Mouse (Mus musculus) E14TG2a.4 (cell line): ENCODE measurements at regions not wholly inside any gene's neighbourhood (a gene's known extent, or its start where the extent isn't known, plus 50 kb on each side); places are given as distances from the start of the nearest gene placed in this dataset.

Experiments
- H3K27me3 ChIP-seq: 2 replicates; pipeline ENCODE4 v1.6.1; 2014; ENCODE audit warnings: low read length, control low read depth; ENCODE audit not compliant: insufficient read depth
- H3K36me3 ChIP-seq: 2 replicates; pipeline ENCODE4 v1.6.1; 2014; ENCODE audit warnings: low read length, control low read depth; ENCODE audit not compliant: insufficient read depth
- H3K4me1 ChIP-seq: replicated peaks from 2 replicates; pipeline ENCODE4 v1.6.1; 2014; ENCODE audit warnings: low read depth, low read length, control low read depth
- H3K4me3 ChIP-seq: replicated peaks from 2 replicates; pipeline ENCODE4 v1.5.1; 2014; ENCODE audit warnings: mild to moderate bottlenecking, low read length
- H3K9me3 ChIP-seq: 2 replicates; pipeline ENCODE4 v1.6.1; 2014; ENCODE audit warnings: low read length, control low read depth
- CTCF ChIP-seq: conservative IDR thresholded peaks from 2 replicates; pipeline ENCODE4 v1.5.1; 2014; ENCODE audit warnings: low read length
- NANOG ChIP-seq: IDR thresholded peaks from 2 replicates; pipeline ENCODE4 v1.6.1; 2014; ENCODE audit warnings: borderline replicate concordance, low read length, mixed read lengths
- POU5F1 ChIP-seq: IDR thresholded peaks from 2 replicates; pipeline ENCODE4 v1.6.1; 2014; ENCODE audit warnings: low read length, borderline replicate concordance

DNA sequence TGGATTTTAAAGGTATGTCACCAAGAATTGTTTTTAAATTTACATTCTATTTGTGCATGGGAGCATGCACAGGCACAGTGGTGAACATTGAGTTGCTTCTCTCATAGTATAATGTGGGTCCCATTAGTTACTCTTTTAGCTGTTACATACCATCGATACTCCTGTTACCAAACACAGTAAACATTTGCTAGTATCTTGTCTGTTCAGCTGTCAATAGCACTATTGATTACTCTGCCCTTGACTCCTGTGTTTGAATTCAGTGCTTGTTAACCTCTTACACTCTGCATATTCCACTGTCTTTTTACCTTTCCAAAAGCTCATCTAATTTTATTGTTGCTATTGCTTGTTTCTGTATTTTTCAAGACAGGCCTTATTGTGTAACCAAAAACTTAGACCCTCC, 133.2 kb upstream of the Marcks start:
- H3K27me3 ChIP-seq, result no peaks in the 10 kb centered on the region
- H3K9me3 ChIP-seq, result no peaks in the 10 kb centered on the region
- no peak overlapping the region for H3K4me3 ChIP-seq
- no peaks in the 10 kb centered on the region for H3K4me1 ChIP-seq
- TF ChIP-seq CTCF, result no peak
- TF ChIP-seq NANOG, result no peak
- TF ChIP-seq POU5F1, result no peak
- no peaks in the 10 kb centered on the region for H3K36me3 ChIP-seq

GRCm38 (mm10) chr10:37270236-37271000, 131.7 kb upstream of the Marcks start:
- Histone ChIP-seq H3K4me3 (no peak overlapping the region), H3K9me3 (no peaks in the 10 kb centered on the region), H3K4me1 (no peaks in the 10 kb centered on the region), H3K27me3 (no peaks in the 10 kb centered on the region), H3K36me3 (no peaks in the 10 kb centered on the region)
- TF ChIP-seq CTCF, result no peak
- no peak for TF ChIP-seq NANOG
- no peak for TF ChIP-seq POU5F1

DNA sequence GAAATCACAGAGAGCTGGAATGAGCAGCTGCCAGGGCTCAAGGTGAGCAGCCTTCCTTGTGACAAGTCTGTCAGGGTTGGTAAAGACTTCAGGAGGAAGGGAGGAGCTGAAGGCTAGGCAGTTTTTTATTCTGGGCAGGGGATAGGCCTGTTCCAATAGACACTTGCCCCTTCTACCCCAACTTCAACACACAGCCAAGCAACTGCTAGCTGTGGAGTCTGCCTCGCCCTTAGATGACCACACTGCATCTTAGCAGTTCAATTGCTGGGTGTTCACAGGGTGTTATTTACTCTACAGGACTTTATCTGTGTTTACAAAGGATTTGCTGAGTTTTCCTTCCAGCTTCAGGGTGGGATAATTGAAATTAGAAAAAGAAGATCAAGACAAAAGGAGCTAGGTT, 128.2 kb upstream of the Marcks start:
- H3K36me3 ChIP-seq, result no peaks in the 10 kb centered on the region
- no peaks in the 10 kb centered on the region for H3K27me3 ChIP-seq
- H3K9me3 ChIP-seq, result no peaks in the 10 kb centered on the region
- TF ChIP-seq POU5F1, result no peak
- no peak for TF ChIP-seq CTCF
- no peak for TF ChIP-seq NANOG
- H3K4me3 ChIP-seq, result no peak overlapping the region
- H3K4me1 ChIP-seq, result no peaks in the 10 kb centered on the region

DNA sequence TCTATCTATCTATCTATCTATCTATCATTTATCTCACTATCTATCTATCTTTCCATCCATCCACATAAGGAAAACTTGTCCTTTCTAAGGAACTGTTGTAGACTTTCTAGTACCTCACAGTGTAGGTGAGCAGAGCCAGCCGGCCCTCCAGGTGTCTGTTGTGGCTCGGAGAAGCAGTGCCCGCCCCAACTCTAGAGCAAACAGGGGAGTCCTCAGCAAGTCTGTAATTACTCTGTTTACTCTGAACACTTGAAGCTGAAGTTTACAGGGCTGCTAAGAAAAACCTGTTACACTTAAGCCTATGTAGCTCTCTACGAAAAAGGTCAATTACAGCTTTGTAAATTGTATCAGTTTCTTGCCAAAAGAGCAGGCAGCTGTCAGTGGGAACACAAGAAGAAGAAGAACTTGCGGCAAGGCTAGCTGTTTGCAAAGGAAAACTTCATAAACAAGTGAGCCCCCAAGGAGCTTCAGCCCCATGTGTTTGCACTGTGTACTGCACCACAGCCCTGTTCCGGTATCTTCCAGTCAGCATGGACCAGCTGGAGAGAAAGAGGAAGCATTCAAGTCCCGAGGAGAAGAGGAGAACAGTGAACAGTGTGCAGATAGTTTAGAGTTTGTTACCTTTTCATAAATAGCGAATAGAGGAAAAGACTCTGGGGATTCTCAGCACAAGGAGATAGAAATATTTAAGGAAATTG, 122.2 kb upstream of the Marcks start:
- Histone ChIP-seq H3K27me3 (no peaks in the 10 kb centered on the region), H3K4me1 (no peaks in the 10 kb centered on the region), H3K9me3 (no peaks in the 10 kb centered on the region), H3K36me3 (no peaks in the 10 kb centered on the region), H3K4me3 (no peak overlapping the region)
- TF ChIP-seq POU5F1 (no peak), NANOG (no peak), CTCF (no peak)

GRCm38 (mm10) chr10:37259186-37259585, 120.5 kb upstream of the Marcks start:
- Histone ChIP-seq H3K4me1 (no peaks in the 10 kb centered on the region), H3K36me3 (no peaks in the 10 kb centered on the region), H3K4me3 (no peak overlapping the region), H3K27me3 (no peaks in the 10 kb centered on the region), H3K9me3 (no peaks in the 10 kb centered on the region)
- no peak for TF ChIP-seq POU5F1
- TF ChIP-seq NANOG, result no peak
- no peak for TF ChIP-seq CTCF

GRCm38 (mm10) chr10:37257544-37257943, 118.8 kb upstream of the Marcks start:
- no peaks in the 10 kb centered on the region for H3K9me3 ChIP-seq
- H3K4me1 ChIP-seq, result no peaks in the 10 kb centered on the region
- no peak for TF ChIP-seq POU5F1
- no peak for TF ChIP-seq NANOG
- no peaks in the 10 kb centered on the region for H3K27me3 ChIP-seq
- no peaks in the 10 kb centered on the region for H3K36me3 ChIP-seq
- no peak overlapping the region for H3K4me3 ChIP-seq

DNA sequence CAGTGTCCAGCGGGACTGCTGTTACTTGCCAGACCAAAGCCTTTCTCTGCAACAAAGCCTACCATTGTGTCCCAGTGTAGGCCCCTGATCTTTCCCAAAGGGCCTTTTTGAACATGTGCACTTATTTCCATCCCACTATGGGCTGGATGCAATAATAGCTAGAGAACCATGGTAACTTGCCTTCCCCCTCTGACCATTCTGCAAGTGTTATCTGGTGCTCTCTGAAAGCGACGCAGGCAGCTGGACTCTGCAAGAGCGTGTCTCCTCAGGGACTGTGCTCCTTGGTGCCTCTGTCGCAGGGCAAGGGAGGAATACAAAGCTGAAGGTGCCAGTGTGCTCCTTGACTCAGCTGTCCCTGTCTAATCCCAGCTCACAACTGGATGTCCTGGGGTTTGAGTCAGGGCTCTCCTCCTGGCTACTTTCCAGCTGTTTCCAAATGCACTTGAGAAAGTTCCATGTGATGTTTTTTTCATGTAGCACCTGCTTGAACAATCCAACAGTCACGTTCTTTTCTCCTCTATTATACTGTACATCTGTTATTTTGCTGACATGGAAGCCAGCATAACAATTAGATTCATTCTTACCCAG, 112.3 kb upstream of the Marcks start:
- H3K9me3 ChIP-seq, result no peaks in the 10 kb centered on the region
- TF ChIP-seq POU5F1 (no peak), NANOG (no peak), CTCF (no peak)
- H3K4me1 ChIP-seq, result peaks cover 8% of the 10 kb centered on the region
- H3K36me3 ChIP-seq, result no peaks in the 10 kb centered on the region
- no peak overlapping the region for H3K4me3 ChIP-seq
- no peaks in the 10 kb centered on the region for H3K27me3 ChIP-seq

DNA sequence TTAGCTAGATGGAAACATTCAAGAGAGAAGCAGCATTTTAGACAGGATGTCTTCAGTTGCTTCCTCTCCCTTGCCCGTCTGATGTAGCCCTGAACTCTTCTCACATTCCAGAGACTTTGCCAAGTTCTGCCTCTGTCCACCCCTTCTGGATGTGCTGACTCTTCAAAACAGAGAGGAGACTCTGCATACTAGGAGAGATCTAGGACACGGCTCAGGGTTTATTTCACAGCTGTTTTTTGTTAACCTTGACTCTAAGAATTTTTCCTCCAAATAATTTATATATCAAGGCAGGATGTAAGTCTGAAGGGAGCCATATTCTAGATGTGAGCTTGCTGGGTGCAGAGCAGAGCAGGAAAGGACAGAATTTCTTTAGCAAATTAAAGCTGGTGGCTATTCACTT, 111.4 kb upstream of the Marcks start:
- TF ChIP-seq CTCF, result no peak
- no peak for TF ChIP-seq NANOG
- no peak for TF ChIP-seq POU5F1
- Histone ChIP-seq H3K4me3 (no peak overlapping the region), H3K36me3 (no peaks in the 10 kb centered on the region)

GRCm38 (mm10) chr10:37249511-37249910, 110.8 kb upstream of the Marcks start:
- H3K36me3 ChIP-seq, result no peaks in the 10 kb centered on the region
- H3K4me3 ChIP-seq, result no peak overlapping the region
- TF ChIP-seq POU5F1, result no peak
- TF ChIP-seq CTCF, result no peak
- TF ChIP-seq NANOG, result no peak
- H3K9me3 ChIP-seq, result no peaks in the 10 kb centered on the region
- H3K27me3 ChIP-seq, result no peaks in the 10 kb centered on the region
- H3K4me1 ChIP-seq, result peaks cover 8% of the 10 kb centered on the region

More for the DNA sequence above, 111.4 kb upstream of the Marcks start:
- H3K9me3 ChIP-seq, result no peaks in the 10 kb centered on the region
- H3K4me1 ChIP-seq, result peaks cover 8% of the 10 kb centered on the region
- no peaks in the 10 kb centered on the region for H3K27me3 ChIP-seq
